Mouse (Mus musculus): ENCODE results near the gene H2afx.
A peak's percentile ranks its signal among the peaks of the same experiment; 100 is the strongest.
"Not testable (repeated sequence)": the region's sequence is repeated elsewhere in the genome, so short reads cannot be mapped to it uniquely, and the experiment has no call there.

H2afx gene

GRCm38 (mm10) chr9:44337436-44338169 is 3.1 kb downstream of the H2afx start:
- no peak for DNase-seq (ENCODE audit: extremely low spot score, low read depth, low spot score)

- DNase-seq (ENCODE audit: extremely low spot score, low read depth, low spot score): no peak
These were observed 4.1 kb downstream of the H2afx start for GRCm38 (mm10) chr9:44338574-44338973.

- DNase-seq (ENCODE audit: extremely low spot score, low read depth, low spot score): no peak
These were observed 7.0 kb downstream of the H2afx start for GRCm38 (mm10) chr9:44341487-44341886.

- no peak for DNase-seq (ENCODE audit: extremely low spot score, low read depth, low spot score)
These were observed 7.7 kb downstream of the H2afx start for GRCm38 (mm10) chr9:44342173-44342572.

- no peak for DNase-seq (ENCODE audit: extremely low spot score, low read depth, low spot score)
These were observed 8.1 kb downstream of the H2afx start for GRCm38 (mm10) chr9:44342605-44343004.

- DNase-seq (ENCODE audit: extremely low spot score, low read depth, low spot score): no peak
These were observed 8.8 kb downstream of the H2afx start for GRCm38 (mm10) chr9:44343290-44343689.

- no peak for DNase-seq (ENCODE audit: extremely low spot score, low read depth, low spot score)
These were observed 9.4 kb downstream of the H2afx start, which contains the start of gene Hmbs for GRCm38 (mm10) chr9:44343781-44344421. Gene Hmbs, minus strand, starts transcription at chr9:44344228.

- no peak for DNase-seq (ENCODE audit: extremely low spot score, low read depth, low spot score)
These were observed 11.3 kb downstream of the H2afx start for GRCm38 (mm10) chr9:44345570-44346433.

- no peak for DNase-seq (ENCODE audit: extremely low spot score, low read depth, low spot score)
These were observed 12.7 kb downstream of the H2afx start for GRCm38 (mm10) chr9:44347166-44347565.

- DNase-seq (ENCODE audit: extremely low spot score, low read depth, low spot score): no peak
These were observed 13.1 kb downstream of the H2afx start for GRCm38 (mm10) chr9:44347621-44348020.

GRCm38 (mm10) chr9:44348546-44348945 is 14.1 kb downstream of the H2afx start:
- no peak for DNase-seq (ENCODE audit: extremely low spot score, low read depth, low spot score)

- no peak for DNase-seq (ENCODE audit: extremely low spot score, low read depth, low spot score)
These were observed 16.9 kb downstream of the H2afx start for GRCm38 (mm10) chr9:44351396-44351795.

- no peak for DNase-seq (ENCODE audit: extremely low spot score, low read depth, low spot score)
These were observed 17.8 kb downstream of the H2afx start for GRCm38 (mm10) chr9:44352337-44352736.

GRCm38 (mm10) chr9:44353142-44353541 is 18.6 kb downstream of the H2afx start:
- no peak for DNase-seq (ENCODE audit: extremely low spot score, low read depth, low spot score)

GRCm38 (mm10) chr9:44357207-44357606 is 22.7 kb downstream of the H2afx start:
- DNase-seq (ENCODE audit: extremely low spot score, low read depth, low spot score): no peak

GRCm38 (mm10) chr9:44361190-44361917 is 26.9 kb downstream of the H2afx start, which contains the start of gene Vps11:
Gene Vps11, minus strand, starts transcription at chr9:44361670.
- DNase-seq (ENCODE audit: extremely low spot score, low read depth, low spot score): peak; percentile 96

- not testable (repeated sequence) for DNase-seq (ENCODE audit: extremely low spot score, low read depth, low spot score)
These were observed 27.4 kb downstream of the H2afx start for GRCm38 (mm10) chr9:44361931-44362330.

GRCm38 (mm10) chr9:44364480-44364879 is 30.0 kb downstream of the H2afx start:
- DNase-seq (ENCODE audit: extremely low spot score, low read depth, low spot score): no peak

- no peak for DNase-seq (ENCODE audit: extremely low spot score, low read depth, low spot score)
These were observed 38.9 kb downstream of the H2afx start for GRCm38 (mm10) chr9:44373386-44373785.

- no peak for DNase-seq (ENCODE audit: extremely low spot score, low read depth, low spot score)
These were observed 41.6 kb downstream of the H2afx start for GRCm38 (mm10) chr9:44376141-44376540.

- not testable (repeated sequence) for DNase-seq (ENCODE audit: extremely low spot score, low read depth, low spot score)
These were observed 42.8 kb downstream of the H2afx start for GRCm38 (mm10) chr9:44377335-44377734.

Data from hindlimb bud, embryonic 11.5 days (tissue).